Mouse (Mus musculus) embryonic facial prominence, embryonic 13.5 days (tissue): ENCODE results near the gene Usp47. TPM values are rescaled to one million over a fixed set of nuclear protein-coding genes. Genes with fewer than 3 reads are reported as not detected.

Experiments used
- ATAC-seq: fragments of 200-750 bp; cut with Nextera tagmentation; 2 replicates; pipeline ENCODE4 v1.8.0; 2017; ENCODE audit warnings: low read depth; ENCODE audit not compliant: insufficient number of reproducible peaks, insufficient read depth, low FRiP score, low TSS enrichment
- H3K27ac ChIP-seq: fragments of 300-500 bp; sonication (generic); 2 replicates; pipeline ENCODE4 v1.5.1; 2015; ENCODE audit warnings: moderate library complexity, mild to moderate bottlenecking, inconsistent platforms
- H3K27me3 ChIP-seq: fragments of 300-500 bp; sonication (generic); 2 replicates; pipeline ENCODE4 v1.6.1; 2015; ENCODE audit warnings: mild to moderate bottlenecking, inconsistent platforms
- H3K36me3 ChIP-seq: fragments of 300-500 bp; sonication (generic); 2 replicates; pipeline ENCODE4 v1.6.1; 2015; ENCODE audit warnings: mild to moderate bottlenecking, inconsistent platforms
- H3K4me1 ChIP-seq: fragments of 300-500 bp; sonication (generic); 2 replicates; pipeline ENCODE4 v1.6.1; 2015; ENCODE audit warnings: inconsistent platforms
- H3K4me2 ChIP-seq: fragments of 300-500 bp; sonication (generic); 2 replicates; pipeline ENCODE4 v1.6.1; 2015; ENCODE audit warnings: moderate library complexity, mild to moderate bottlenecking, inconsistent platforms
- H3K4me3 ChIP-seq: fragments of 300-500 bp; sonication (generic); 2 replicates; pipeline ENCODE4 v1.5.1; 2015; ENCODE audit warnings: mild to moderate bottlenecking, inconsistent platforms
- H3K9ac ChIP-seq: fragments of 300-500 bp; sonication (generic); 2 replicates; pipeline ENCODE4 v1.6.1; 2015; ENCODE audit warnings: mild to moderate bottlenecking, inconsistent platforms
- H3K9me3 ChIP-seq: fragments of 300-500 bp; sonication (generic); 2 replicates; pipeline ENCODE4 v1.6.1; 2016; ENCODE audit warnings: inconsistent platforms
- WGBS: fragments of 180-500 bp; shearing (Covaris S2); methylation state at CpG from one replicate; pipeline ENCODE4 v1.1.7; 2015; ENCODE audit warnings: mixed read lengths; 5-methylcytosine and 5-hydroxymethylcytosine counted together
- polyA plus RNA-seq: library from polyadenylated mRNA; unstranded; fragments of >200 nt; fragmentation: Nextera tagmentation; extraction: Ambion mirVana; gene quantifications from 2 replicates; pipeline ENCODE4 v1.2.1, GENCODE M21; 2015

Usp47 gene
- polyA plus RNA-seq, 1 experiment from 2014 or later: 69.5 TPM

DNA sequence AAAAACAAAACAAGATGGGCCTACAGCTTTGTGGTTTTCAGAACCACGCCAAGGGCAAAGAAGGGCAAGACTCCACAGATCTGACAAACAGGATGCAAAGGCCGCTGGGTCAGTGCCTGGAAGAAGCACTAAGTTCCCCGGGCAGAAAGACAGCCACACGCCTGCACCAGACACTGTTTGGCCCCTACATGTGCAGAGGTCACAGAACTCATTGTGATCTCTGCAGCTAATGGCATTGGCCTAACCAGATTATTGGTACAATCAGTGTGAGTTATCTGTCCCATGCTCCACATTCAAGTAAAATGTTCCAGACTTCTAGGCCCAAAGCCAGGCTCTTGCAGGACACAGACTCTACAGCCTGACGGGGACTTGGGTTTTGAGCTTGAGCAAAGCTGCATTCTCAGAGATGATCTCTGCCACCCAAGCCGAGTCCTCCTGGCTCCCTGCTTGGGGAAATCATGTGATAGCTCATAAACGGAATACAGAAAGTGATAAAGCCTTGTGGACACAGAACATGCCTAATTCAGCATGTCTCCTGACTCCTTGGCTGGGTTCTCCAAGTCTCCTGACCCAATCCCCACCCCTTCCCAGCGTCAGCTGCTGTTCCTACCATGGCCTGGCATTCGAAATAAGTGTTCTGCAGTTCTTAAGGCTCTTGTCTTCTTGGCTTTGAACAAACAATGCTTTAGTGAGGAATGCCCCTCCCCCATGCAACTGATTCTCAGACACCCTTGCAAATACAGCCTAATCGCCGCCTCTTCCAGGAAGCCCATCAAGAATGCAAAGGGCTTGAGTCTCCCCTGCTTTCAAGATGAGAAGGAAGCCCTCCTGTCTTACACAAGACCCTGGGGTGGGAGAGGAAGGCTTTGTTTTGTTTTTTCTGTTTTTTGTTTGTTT, 115.5 kb downstream of the Usp47 start:
- ATAC-seq: no peak
- H3K4me2 ChIP-seq: no peak overlapping the region
- H3K27ac ChIP-seq: peak overlapping the region; percentile 51; the same call in 1 of the 2 replicates
- peaks cover 40% of the 10 kb centered on the region for H3K4me1 ChIP-seq
- 63% methylated on average over 11 of the region's 11 CpGs for WGBS
- H3K9me3 ChIP-seq: no peaks in the 10 kb centered on the region
- H3K36me3 ChIP-seq: 0 out of 2 replicates have a peak, but pooled peaks cover 6% of the 10 kb centered on the region
- no peak overlapping the region for H3K4me3 ChIP-seq
- no peaks in the 10 kb centered on the region for H3K27me3 ChIP-seq
- H3K9ac ChIP-seq: no peak overlapping the region

DNA sequence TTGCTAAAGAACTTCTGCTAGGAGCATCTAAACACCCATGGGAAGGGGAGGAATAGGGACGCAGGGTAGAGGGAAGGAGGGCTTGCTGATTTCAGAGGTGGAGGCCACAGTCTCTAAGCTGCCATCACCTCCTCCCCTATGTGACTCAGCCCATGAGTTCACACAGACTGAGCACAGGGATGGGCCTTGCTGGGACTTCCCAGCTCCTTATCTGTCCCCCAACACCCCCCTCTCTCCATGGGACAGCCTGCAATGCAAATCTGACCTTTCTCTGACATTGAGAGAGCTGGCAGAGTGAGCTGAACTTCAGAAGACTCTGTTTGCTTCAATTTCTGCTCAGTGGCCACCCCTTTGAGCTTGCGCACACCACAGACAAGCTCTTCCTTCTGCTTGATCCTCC, 117.4 kb downstream of the Usp47 start:
- 0 out of 2 replicates have a peak, but pooled peaks cover 6% of the 10 kb centered on the region for H3K36me3 ChIP-seq

GRCm38 (mm10) chr7:112142616-112143015, 119.3 kb downstream of the Usp47 start:
- 24% methylated on average over 3 of the region's 3 CpGs for WGBS

More for the DNA sequence above, 117.4 kb downstream of the Usp47 start:
- H3K4me3 ChIP-seq: no peak overlapping the region
- no peaks in the 10 kb centered on the region for H3K27me3 ChIP-seq
- peaks cover 59% of the 10 kb centered on the region for H3K4me1 ChIP-seq
- ATAC-seq: no peak
- H3K27ac ChIP-seq: no peak overlapping the region
- no peaks in the 10 kb centered on the region for H3K9me3 ChIP-seq
- H3K4me2 ChIP-seq: no peak overlapping the region
- 86% methylated on average over 2 of the region's 2 CpGs for WGBS
- no peak overlapping the region for H3K9ac ChIP-seq

DNA sequence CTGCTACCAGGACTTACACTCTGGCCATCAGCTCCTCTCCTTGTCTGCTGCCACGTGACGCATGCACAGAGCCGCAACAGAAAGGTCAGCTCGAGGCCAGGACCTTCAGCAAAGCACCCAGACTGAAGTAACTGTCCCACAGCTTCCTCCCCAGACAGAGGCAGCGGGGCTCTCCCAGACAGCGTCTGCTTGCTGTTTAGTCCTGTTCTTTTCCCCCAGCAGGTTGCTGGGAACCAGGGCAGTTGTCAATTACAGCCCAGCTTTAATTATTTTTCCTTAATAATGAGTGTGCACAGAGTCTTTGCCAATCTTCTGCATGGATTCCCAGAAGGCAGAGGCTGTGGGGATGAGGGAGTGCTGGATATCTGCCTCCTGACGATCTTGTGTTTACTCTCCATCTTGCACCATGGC, 119.8 kb downstream of the Usp47 start:
- Histone ChIP-seq H3K4me2 (no peak overlapping the region), H3K9me3 (no peaks in the 10 kb centered on the region), H3K27ac (peak overlapping the region; percentile 89), H3K9ac (no peak overlapping the region), H3K36me3 (peaks cover 13% of the 10 kb centered on the region; the same call in 1 of the 2 replicates), H3K4me3 (no peak overlapping the region), H3K4me1 (peaks cover 59% of the 10 kb centered on the region), H3K27me3 (no peaks in the 10 kb centered on the region)
- 35% methylated on average over 7 of the region's 7 CpGs for WGBS
- ATAC-seq: no peak

More at GRCm38 (mm10) chr7:112142616-112143015, 119.3 kb downstream of the Usp47 start:
- Histone ChIP-seq H3K9ac (no peak overlapping the region), H3K9me3 (no peaks in the 10 kb centered on the region), H3K4me2 (no peak overlapping the region), H3K27ac (peak overlapping the region; percentile 89), H3K27me3 (no peaks in the 10 kb centered on the region), H3K4me1 (peaks cover 56% of the 10 kb centered on the region), H3K36me3 (0 out of 2 replicates have a peak, but pooled peaks cover 10% of the 10 kb centered on the region), H3K4me3 (no peak overlapping the region)
- no peak for ATAC-seq

GRCm38 (mm10) chr7:112143978-112144377, 120.7 kb downstream of the Usp47 start:
- H3K9ac ChIP-seq: no peak overlapping the region
- H3K27me3 ChIP-seq: no peaks in the 10 kb centered on the region
- H3K4me2 ChIP-seq: no peak overlapping the region
- peaks cover 19% of the 10 kb centered on the region for H3K36me3 ChIP-seq
- H3K27ac ChIP-seq: peak overlapping the region; percentile 89
- no peak for ATAC-seq
- 75% methylated on average over 4 of the region's 4 CpGs for WGBS
- H3K4me1 ChIP-seq: peaks cover 52% of the 10 kb centered on the region
- H3K4me3 ChIP-seq: no peak overlapping the region
- H3K9me3 ChIP-seq: no peaks in the 10 kb centered on the region

- peak; percentile 71; the same call in 1 of the 2 replicates for ATAC-seq
These were observed 121.4 kb downstream of the Usp47 start for GRCm38 (mm10) chr7:112144646-112145179.

GRCm38 (mm10) chr7:112147979-112148378, 124.7 kb downstream of the Usp47 start:
- Histone ChIP-seq H3K36me3 (peaks cover 29% of the 10 kb centered on the region), H3K9ac (no peak overlapping the region), H3K4me1 (peaks cover 39% of the 10 kb centered on the region), H3K27me3 (no peaks in the 10 kb centered on the region), H3K27ac (no peak overlapping the region), H3K9me3 (no peaks in the 10 kb centered on the region), H3K4me3 (no peak overlapping the region), H3K4me2 (no peak overlapping the region)
- ATAC-seq: no peak
- WGBS: 68% methylated on average over 2 of the region's 2 CpGs

More at GRCm38 (mm10) chr7:112144646-112145179, 121.4 kb downstream of the Usp47 start:
- Histone ChIP-seq H3K4me3 (no peak overlapping the region), H3K9ac (no peak overlapping the region), H3K9me3 (no peaks in the 10 kb centered on the region), H3K27ac (peak overlapping the region; percentile 89), H3K4me2 (no peak overlapping the region), H3K36me3 (peaks cover 27% of the 10 kb centered on the region), H3K27me3 (no peaks in the 10 kb centered on the region), H3K4me1 (peaks cover 50% of the 10 kb centered on the region)
- 23% methylated on average over 11 of the region's 11 CpGs for WGBS

GRCm38 (mm10) chr7:112149113-112149512, 125.8 kb downstream of the Usp47 start:
- WGBS: 91% methylated on average over 10 of the region's 10 CpGs
- ATAC-seq: no peak
- Histone ChIP-seq H3K36me3 (peaks cover 29% of the 10 kb centered on the region), H3K4me3 (no peak overlapping the region), H3K27me3 (no peaks in the 10 kb centered on the region), H3K27ac (no peak overlapping the region), H3K9ac (no peak overlapping the region), H3K4me2 (no peak overlapping the region), H3K4me1 (peaks cover 37% of the 10 kb centered on the region), H3K9me3 (no peaks in the 10 kb centered on the region)

- H3K27ac ChIP-seq: peak overlapping the region; percentile 65; the same call in 1 of the 2 replicates
- no peaks in the 10 kb centered on the region for H3K27me3 ChIP-seq
- WGBS: 56% methylated on average over 4 of the region's 4 CpGs
- H3K9me3 ChIP-seq: no peaks in the 10 kb centered on the region
- no peak for ATAC-seq
- peaks cover 10% of the 10 kb centered on the region for H3K36me3 ChIP-seq
- peak overlapping the region; percentile 71; the same call in 1 of the 2 replicates for H3K4me2 ChIP-seq
- peaks cover 52% of the 10 kb centered on the region for H3K4me1 ChIP-seq
- no peak overlapping the region for H3K9ac ChIP-seq
- no peak overlapping the region for H3K4me3 ChIP-seq
These were observed 131.1 kb downstream of the Usp47 start for GRCm38 (mm10) chr7:112154445-112154844.

DNA sequence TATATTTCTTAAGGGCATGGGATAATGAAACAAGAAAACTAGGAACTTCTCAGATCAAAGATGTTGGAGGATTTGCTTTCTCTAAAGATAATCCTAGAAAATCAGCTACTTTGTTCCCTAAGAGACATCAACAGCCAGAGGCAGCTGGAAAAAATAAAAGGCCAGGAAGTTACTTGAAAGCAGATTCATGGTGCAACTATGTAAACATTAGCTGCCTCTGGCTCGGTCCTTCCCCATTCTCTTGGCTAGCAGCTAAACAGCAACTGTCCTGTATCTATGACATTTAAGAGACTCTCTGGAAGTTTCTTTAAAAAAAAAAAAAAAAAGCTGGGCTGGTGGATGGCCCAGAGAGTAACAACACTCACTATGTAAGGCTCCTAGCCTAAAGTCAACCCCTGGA, 131.9 kb downstream of the Usp47 start:
- peaks cover 3% of the 10 kb centered on the region for H3K36me3 ChIP-seq
- peaks cover 52% of the 10 kb centered on the region for H3K4me1 ChIP-seq
- ATAC-seq: no peak
- H3K4me2 ChIP-seq: peak overlapping the region; percentile 71
- no peak overlapping the region for H3K4me3 ChIP-seq
- H3K9ac ChIP-seq: no peak overlapping the region; the same call in 1 of the 2 replicates
- H3K9me3 ChIP-seq: no peaks in the 10 kb centered on the region
- no peaks in the 10 kb centered on the region for H3K27me3 ChIP-seq
- H3K27ac ChIP-seq: peak overlapping the region; percentile 65; the same call in 1 of the 2 replicates
- WGBS: 3% methylated on average over 1 of the region's 1 CpGs

- 6% methylated on average over 23 of the region's 23 CpGs for WGBS
- Histone ChIP-seq H3K4me1 (peaks cover 52% of the 10 kb centered on the region), H3K9ac (peak overlapping the region; percentile 80), H3K36me3 (no peaks in the 10 kb centered on the region), H3K4me3 (peak overlapping the region; percentile 61), H3K27me3 (no peaks in the 10 kb centered on the region), H3K9me3 (no peaks in the 10 kb centered on the region), H3K27ac (peak overlapping the region; percentile 78), H3K4me2 (peak overlapping the region; percentile 71)
- peak; percentile 20; the same call in 1 of the 2 replicates for ATAC-seq
These were observed 134.4 kb downstream of the Usp47 start for GRCm38 (mm10) chr7:112157584-112158315.
